Mouse (Mus musculus) right cerebral cortex, postnatal 36 days (tissue): Measurements from ENCODE around the gene Emc10.

Source experiments
- DNase-seq, 2 experiments: peaks; one replicate each; pipeline ENCODE4 v3.0.0; 2022; ENCODE audit warnings: low spot score in 2 of 2, mixed read lengths in 1 of 2

The Emc10 gene

DNA sequence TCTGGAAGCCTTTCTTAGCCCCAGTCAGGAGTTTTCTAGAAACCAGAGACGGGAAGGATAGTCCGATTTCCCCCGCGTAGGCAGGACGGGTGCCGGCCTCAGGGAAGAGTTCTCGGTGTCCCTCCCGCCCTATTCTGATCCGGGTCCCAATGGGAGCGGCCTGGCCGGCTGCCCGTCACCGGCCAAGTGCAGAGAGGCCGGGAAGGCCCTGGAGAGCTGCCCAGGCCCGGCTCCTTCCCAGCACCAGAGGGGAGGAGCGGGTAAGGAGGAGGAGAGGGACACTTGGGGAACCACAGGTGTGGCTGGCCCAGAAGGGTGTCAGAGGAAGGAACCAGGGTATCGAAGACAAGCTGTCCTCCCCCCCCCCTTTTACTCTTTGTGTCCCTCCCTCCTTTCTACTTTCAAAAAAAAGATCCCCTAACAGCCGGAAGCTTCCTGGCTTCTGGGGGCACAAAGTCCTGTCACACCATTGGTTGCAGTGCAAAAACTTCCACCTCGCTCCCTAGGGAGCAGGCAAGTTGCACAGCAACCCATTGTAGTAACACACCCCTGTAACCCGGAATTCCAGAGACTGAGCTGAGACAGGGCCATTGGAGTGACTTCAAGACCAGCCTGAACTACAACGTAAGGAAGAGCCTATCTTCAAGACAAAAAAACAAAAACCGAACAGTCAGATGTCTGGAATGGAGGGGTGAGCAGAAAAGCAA is 28.9 kb upstream of the Emc10 start:
- no peak for DNase-seq

DNA sequence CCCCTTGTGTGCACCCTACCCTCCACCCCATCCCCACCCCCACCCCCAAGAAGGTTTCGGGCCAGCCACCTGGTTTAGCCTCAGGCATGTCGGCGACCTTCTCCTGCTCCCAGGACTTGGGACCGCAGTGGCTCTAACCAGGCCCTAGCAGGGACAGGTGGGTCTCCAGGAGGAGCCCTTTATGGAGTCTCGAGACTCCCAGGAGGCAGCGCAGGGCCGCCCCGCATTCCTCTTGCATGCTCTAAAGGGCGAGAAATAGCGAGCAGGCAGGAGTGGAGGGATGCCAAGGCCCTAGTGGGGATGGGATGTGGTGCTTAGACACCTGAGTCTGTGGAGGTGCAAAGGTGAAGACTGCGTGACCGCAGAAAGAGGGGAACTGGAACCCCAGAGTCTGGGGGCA is 28.2 kb upstream of the Emc10 start, which contains the start of gene Mybpc2:
Gene Mybpc2 (minus strand): TSS at position 155 of the 400 bp plus-strand sequence.
- no peak for DNase-seq

DNA sequence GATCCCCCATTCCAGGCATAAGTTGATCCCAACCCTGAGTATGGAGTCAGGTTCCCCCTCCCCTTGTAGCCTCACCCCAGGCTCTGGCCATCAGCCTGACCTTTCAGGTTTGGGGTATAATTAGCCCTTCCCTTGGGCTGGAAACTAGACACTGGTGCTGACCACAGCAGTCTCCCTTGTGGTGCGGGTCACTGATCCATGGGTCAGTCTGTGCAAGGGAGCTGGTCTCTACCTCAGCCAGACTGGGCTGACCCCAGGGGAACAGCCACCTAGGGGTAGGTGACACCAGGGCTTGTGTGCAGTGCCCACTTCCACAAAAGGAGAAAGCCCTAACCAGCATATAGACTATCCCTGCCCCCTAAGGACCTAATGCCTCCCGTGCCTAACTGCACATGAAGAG is 26.7 kb upstream of the Emc10 start:
- DNase-seq, result no peak

DNA sequence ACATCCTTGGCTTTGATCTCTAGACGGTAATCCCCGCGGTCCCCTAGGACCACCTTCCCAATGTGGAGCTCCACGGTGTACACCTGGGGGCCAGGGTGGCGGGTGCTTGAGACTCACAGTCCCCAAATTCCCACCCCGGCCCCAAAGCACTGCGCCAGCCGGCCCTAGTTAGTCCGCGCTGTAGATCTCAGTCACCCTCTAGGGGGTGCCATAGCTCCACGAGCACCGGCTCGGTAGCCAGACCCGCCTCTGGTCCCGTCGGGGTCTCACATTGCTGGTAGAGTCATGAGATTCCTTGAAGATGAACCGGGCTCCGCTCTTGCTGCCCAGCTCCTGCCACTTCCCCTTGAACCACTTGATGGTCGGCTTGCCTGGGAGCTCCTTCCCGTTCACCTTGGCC is 25.4 kb upstream of the Emc10 start:
- no peak for DNase-seq

DNA sequence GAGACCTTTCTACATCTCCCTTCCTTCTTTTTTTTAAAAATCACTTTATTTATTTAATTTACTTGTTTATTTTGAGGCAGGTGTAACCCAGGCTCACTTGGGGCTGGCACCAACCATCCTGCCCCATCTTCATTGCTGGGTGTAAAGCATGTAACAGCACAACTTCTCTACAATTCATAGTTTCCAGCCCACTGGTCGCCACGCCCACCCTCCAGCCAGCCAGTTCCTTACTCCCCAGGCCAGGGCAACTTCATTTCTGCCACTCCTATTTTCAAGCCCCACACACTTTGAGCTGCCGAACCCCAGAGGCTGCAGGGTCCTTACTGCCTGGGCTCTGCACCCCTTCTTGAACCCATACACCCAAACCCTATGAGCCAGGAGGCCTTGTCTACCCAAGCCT is 24.7 kb upstream of the Emc10 start:
- no peak for DNase-seq

DNA sequence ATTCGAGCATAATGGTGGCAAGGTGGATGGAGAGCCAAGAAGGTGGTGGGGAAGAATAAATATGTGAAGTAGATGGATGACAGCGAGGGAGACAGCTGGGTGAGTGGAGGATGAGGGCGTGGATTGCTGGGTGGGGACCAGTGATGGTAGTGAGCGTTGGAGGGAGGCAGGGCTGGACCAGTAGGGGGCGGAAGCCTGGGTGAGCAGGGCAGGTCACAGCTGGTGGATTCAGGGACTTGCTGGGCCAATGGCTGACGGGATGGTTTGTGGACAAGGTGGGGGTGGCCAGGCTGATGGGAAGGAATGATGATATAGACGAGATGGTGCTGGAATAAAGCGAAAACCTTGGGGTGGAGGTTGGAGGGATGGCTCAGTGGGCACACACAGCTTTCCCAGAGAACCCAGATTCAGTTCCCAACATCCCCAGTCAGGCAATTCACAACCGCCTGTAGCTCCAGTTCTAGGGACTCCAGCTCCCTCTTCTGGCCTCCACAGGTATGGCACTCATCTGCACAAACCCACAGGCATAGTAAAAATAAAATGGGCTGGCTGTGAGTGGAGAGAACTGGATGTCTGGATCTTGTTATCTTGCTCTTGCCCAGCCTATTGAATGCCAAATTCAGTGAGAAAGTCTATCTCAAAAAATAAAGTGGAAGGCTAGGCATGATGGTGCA is 23.0 kb upstream of the Emc10 start:
- no peak for DNase-seq

GRCm38 (mm10) chr7:44507491-44507890 is 11.2 kb upstream of the Emc10 start:
- DNase-seq, result no peak

DNA sequence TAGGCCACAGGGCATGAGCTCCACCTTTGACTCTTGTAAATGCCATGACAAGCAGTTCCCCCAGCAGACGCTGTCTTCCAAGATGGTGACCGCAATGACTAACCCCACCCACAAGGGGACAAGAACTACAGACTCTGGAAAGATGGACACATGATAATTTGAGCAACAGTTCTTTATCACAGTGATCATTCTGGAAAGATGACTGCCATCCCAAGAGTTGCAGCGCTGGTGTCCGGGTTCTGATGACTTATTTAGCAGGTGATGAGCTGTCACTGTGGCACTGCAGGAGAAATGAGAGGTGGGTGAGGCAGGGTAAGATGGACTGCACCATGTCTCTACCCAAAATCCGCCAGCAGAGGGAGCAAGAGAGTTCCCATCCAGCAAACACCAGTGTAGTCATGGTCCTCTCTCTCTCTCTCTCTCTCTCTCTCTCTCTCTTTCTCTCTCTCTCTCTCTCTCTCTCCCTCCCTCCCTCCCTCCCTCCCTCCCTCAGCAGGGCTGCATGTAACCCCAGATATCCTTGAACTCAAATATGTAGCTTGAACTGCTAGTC is 5.3 kb upstream of the Emc10 start:
- no peak for DNase-seq

DNA sequence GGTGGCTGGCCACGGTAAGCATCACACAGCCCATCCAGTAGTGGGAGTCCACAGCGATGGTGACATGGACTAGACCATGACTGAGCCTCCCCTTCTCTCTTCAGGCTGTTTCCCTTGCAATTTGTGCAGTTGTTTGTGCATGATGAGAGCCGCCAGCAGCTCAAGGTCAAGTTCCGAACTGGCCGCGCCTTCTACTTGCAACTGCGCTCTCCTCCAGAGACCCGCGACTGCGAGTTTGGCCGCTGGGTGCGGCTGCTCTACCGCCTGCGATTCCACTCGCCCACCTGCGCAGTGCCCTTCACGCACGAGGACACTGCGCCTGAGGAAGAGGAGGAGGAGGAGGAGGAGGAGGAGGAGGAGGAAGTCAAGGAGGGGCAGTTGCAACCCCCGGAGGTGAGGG is 3.7 kb upstream of the Emc10 start:
- no peak for DNase-seq

GRCm38 (mm10) chr7:44498922-44499321 is 2.6 kb upstream of the Emc10 start:
- no peak for DNase-seq

GRCm38 (mm10) chr7:44497361-44498055 is 1.2 kb upstream of the Emc10 start:
- DNase-seq, result no peak

GRCm38 (mm10) chr7:44496771-44497109 is 411 bp upstream of the Emc10 start:
- no peak for DNase-seq

GRCm38 (mm10) chr7:44495086-44495485 is 1.2 kb downstream of the Emc10 start:
- DNase-seq, result no peak

DNA sequence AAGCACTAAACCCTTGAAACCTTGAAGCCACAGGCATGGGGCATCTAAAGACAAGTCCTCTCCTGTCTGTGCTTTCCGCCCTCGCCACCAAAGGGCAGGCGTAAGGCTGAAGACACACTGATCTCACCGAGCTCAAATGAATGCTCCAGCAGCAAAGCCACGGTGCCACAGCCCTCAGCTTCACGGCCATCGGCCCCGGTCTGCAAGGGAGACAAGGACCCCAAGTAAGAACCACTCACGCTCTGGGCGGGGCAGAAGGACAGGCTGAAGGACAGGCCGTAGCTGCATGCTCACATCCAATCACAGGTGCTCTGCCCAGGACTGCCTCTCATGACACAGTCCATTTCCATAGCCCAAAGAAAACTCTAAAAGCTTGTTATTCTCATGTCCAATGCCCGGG is 1.6 kb downstream of the Emc10 start:
- DNase-seq, result no peak

GRCm38 (mm10) chr7:44492166-44492826 is 4.0 kb downstream of the Emc10 start:
- DNase-seq, result no peak

DNA sequence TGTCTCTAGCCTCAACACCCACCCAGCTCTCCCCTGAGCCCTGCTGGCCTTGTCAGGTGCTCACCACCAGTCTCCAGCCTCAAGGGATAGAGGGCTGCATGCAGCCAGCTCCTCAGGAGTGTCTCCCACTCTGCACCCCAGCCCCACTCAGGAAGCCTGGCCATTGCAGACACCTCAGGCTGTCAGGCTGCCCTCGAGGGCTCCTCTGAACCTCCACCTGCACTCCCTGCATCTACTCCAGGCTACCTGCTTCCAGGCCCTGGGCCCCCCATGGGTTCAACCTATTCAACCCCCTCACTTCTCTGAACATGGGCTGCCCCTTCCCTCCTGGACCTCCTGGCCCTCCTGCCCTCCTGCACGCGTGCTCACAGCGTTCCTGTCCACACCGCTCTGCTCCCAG is 4.9 kb downstream of the Emc10 start:
- DNase-seq, result no peak

- no peak for DNase-seq
Measured at GRCm38 (mm10) chr7:44490281-44490680, 6.0 kb downstream of the Emc10 start.

DNA sequence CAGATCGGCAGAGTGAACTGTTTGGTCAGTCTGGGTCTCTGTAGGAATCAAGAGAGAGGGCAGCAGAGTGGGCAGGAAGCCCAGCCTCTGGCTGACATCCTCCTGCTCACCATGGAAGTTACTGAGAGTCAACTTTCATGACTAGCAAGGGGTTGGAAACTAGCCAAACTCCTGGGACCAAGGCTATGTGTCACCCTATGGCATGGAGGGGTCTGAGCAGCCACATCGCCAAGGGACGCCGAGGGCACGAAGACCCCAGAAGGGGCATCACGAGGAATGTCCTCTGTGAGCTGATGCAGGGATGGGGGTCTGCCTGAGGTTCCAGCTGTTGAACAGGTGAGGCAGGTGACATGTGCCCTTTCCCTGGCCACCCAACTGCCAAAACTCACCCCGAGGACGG is 7.8 kb downstream of the Emc10 start:
- no peak for DNase-seq

DNA sequence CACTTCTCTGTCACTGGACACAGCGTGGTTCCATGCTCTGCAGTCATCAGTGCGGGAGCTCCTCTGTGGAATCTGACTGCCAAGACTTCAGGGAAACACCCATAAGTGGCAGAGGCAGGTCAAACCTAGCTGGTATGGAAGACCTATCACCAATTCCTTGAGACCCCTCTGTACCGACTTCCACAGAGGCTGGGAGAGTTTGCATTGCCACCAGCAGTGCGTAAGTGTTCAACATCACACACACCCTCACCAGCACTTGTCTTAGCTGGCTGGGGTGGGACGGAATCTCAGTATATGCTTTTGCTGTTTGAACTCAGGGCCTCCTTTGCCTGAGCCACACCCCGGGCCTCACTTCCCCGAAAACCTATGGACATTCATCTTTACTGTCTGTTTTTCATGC is 8.4 kb downstream of the Emc10 start:
- peak in 1 of 2 experiments; percentile 0 for DNase-seq

DNA sequence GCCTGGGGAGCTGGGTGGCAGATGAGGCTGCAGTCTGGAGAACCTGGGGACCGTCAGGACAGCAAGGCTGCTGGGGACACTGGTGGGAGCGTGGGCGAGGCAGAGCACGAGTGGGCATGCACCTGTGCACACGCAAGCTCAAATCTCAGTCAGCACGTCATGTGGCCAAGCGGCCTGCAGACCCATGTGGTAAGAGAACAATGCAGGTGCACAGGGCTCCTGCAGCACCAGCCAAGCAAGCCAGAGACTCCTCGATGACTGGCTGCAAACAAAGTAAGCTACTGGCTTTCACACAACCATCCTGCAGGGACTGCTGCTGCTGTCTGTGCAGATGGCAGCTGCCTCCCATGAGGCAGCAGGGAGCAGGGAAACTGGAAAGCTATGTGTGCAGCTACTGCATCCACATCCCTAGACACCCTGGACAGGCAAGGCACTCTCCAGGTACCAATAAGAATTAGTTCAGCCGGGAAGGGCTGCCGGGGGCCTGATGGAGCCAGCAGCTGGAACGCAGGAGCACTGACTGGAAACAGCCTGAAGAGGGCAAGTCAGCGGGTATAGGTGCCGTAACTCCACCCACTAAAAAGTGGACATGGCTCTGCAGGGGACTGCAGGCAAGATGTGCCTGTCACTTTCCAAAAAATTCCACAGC is 9.3 kb downstream of the Emc10 start:
- peak in 1 of 2 experiments; percentile 10 for DNase-seq

GRCm38 (mm10) chr7:44485572-44486195 is 10.6 kb downstream of the Emc10 start:
- peak in 1 of 2 experiments; percentile 0 for DNase-seq
